Mouse (Mus musculus) stomach, embryonic 15.5 days (tissue): Measurements from ENCODE around the gene Kcnj16. TPM values are rescaled to one million over a fixed set of nuclear protein-coding genes. Genes with fewer than 3 reads are reported as not detected.

Experiments used
- ATAC-seq: fragments of 200-750 bp; cut with Nextera tagmentation; 2 replicates; pipeline ENCODE4 v1.8.0; 2017; ENCODE audit warnings: low read depth, moderate number of reproducible peaks, moderate TSS enrichment; ENCODE audit not compliant: insufficient read depth, low FRiP score
- H3K27ac ChIP-seq: fragments of 300-500 bp; sonication (generic); 2 replicates; pipeline ENCODE4 v1.5.1; 2015; ENCODE audit warnings: mild to moderate bottlenecking, inconsistent platforms
- H3K27me3 ChIP-seq: fragments of 300-500 bp; sonication (generic); replicated peaks from 2 replicates; pipeline ENCODE4 v1.6.1; 2015; ENCODE audit warnings: inconsistent platforms
- H3K36me3 ChIP-seq: fragments of 300-500 bp; sonication (generic); 2 replicates; pipeline ENCODE4 v1.6.1; 2015; ENCODE audit warnings: inconsistent platforms
- H3K4me1 ChIP-seq: fragments of 300-500 bp; sonication (generic); 2 replicates; pipeline ENCODE4 v1.6.1; 2015; ENCODE audit warnings: inconsistent platforms
- H3K4me2 ChIP-seq: fragments of 300-500 bp; sonication (generic); 2 replicates; pipeline ENCODE4 v1.6.1; 2015; ENCODE audit warnings: mild to moderate bottlenecking, inconsistent platforms
- H3K4me3 ChIP-seq: fragments of 300-500 bp; sonication (generic); replicated peaks from 2 replicates; pipeline ENCODE4 v1.5.1; 2015; ENCODE audit warnings: inconsistent platforms
- H3K9ac ChIP-seq: fragments of 300-500 bp; sonication (generic); 2 replicates; pipeline ENCODE4 v1.6.1; 2015; ENCODE audit warnings: inconsistent platforms
- H3K9me3 ChIP-seq: fragments of 300-500 bp; sonication (generic); 2 replicates; pipeline ENCODE4 v1.6.1; 2016; ENCODE audit warnings: inconsistent platforms
- WGBS: fragments of 180-500 bp; shearing (Covaris S2); methylation state at CpG from one replicate; pipeline ENCODE4 v1.1.7; 2015; 5-methylcytosine and 5-hydroxymethylcytosine counted together
- polyA plus RNA-seq: library from polyadenylated mRNA; unstranded; fragments of >200 nt; fragmentation: Nextera tagmentation; extraction: Ambion mirVana; gene quantifications from 2 replicates; pipeline ENCODE4 v1.2.1, GENCODE M21; 2015

The Kcnj16 gene
- polyA plus RNA-seq, 1 experiment from 2014 or later = 0.23 TPM

- WGBS = 80% methylated on average over 9 of the region's 9 CpGs
- Histone ChIP-seq H3K4me2 (no peak overlapping the region), H3K9ac (no peak overlapping the region), H3K4me1 (no peaks in the 10 kb centered on the region), H3K9me3 (no peaks in the 10 kb centered on the region), H3K36me3 (no peaks in the 10 kb centered on the region), H3K27me3 (no peaks in the 10 kb centered on the region), H3K27ac (no peak overlapping the region), H3K4me3 (no peak overlapping the region)
- ATAC-seq = no peak
Observed at GRCm38 (mm10) chr11:110997211-110997610, 29.4 kb downstream of the Kcnj16 start.

- no peak overlapping the region for H3K9ac ChIP-seq
- no peaks in the 10 kb centered on the region for H3K36me3 ChIP-seq
- H3K9me3 ChIP-seq = no peaks in the 10 kb centered on the region
- no peak overlapping the region for H3K4me2 ChIP-seq
- WGBS = 60% methylated on average over 3 of the region's 3 CpGs
- H3K4me3 ChIP-seq = no peak overlapping the region
- no peak overlapping the region for H3K27ac ChIP-seq
- H3K4me1 ChIP-seq = no peaks in the 10 kb centered on the region
- H3K27me3 ChIP-seq = no peaks in the 10 kb centered on the region
- no peak for ATAC-seq
Observed at GRCm38 (mm10) chr11:111005103-111005502, 37.3 kb downstream of the Kcnj16 start.

- H3K9ac ChIP-seq = no peak overlapping the region
- no peak overlapping the region for H3K4me2 ChIP-seq
- ATAC-seq = no peak
- 51% methylated on average over 3 of the region's 3 CpGs for WGBS
- no peaks in the 10 kb centered on the region for H3K9me3 ChIP-seq
- no peak overlapping the region for H3K4me3 ChIP-seq
- H3K4me1 ChIP-seq = no peaks in the 10 kb centered on the region
- no peaks in the 10 kb centered on the region for H3K27me3 ChIP-seq
- H3K27ac ChIP-seq = no peak overlapping the region
- H3K36me3 ChIP-seq = no peaks in the 10 kb centered on the region
Observed at GRCm38 (mm10) chr11:111009471-111009870, 41.6 kb downstream of the Kcnj16 start.

- no peak overlapping the region for H3K4me3 ChIP-seq
- no peak overlapping the region for H3K27ac ChIP-seq
- H3K9me3 ChIP-seq = no peaks in the 10 kb centered on the region
- H3K9ac ChIP-seq = no peak overlapping the region
- 91% methylated on average over 3 of the region's 3 CpGs for WGBS
- H3K27me3 ChIP-seq = no peaks in the 10 kb centered on the region
- H3K4me1 ChIP-seq = no peaks in the 10 kb centered on the region
- H3K36me3 ChIP-seq = no peaks in the 10 kb centered on the region
- no peak for ATAC-seq
- no peak overlapping the region for H3K4me2 ChIP-seq
Observed at GRCm38 (mm10) chr11:111016206-111016605, 48.4 kb downstream of the Kcnj16 start.

- Histone ChIP-seq H3K4me1 (no peaks in the 10 kb centered on the region), H3K4me3 (no peak overlapping the region), H3K27ac (no peak overlapping the region), H3K27me3 (no peaks in the 10 kb centered on the region), H3K9ac (no peak overlapping the region), H3K36me3 (no peaks in the 10 kb centered on the region), H3K4me2 (no peak overlapping the region), H3K9me3 (no peaks in the 10 kb centered on the region)
- ATAC-seq = no peak
- 58% methylated on average over 2 of the region's 2 CpGs for WGBS
Observed at GRCm38 (mm10) chr11:111020211-111020610, 52.4 kb downstream of the Kcnj16 start.

- no peaks in the 10 kb centered on the region for H3K36me3 ChIP-seq
- ATAC-seq = no peak
- H3K9ac ChIP-seq = no peak overlapping the region
- no peak overlapping the region for H3K4me2 ChIP-seq
- H3K27me3 ChIP-seq = no peaks in the 10 kb centered on the region
- no peaks in the 10 kb centered on the region for H3K9me3 ChIP-seq
- H3K4me1 ChIP-seq = no peaks in the 10 kb centered on the region
- H3K27ac ChIP-seq = no peak overlapping the region
- no peak overlapping the region for H3K4me3 ChIP-seq
- WGBS = 74% methylated on average over 8 of the region's 8 CpGs
Observed at GRCm38 (mm10) chr11:111022681-111023281, 54.9 kb downstream of the Kcnj16 start.

- WGBS = 48% methylated on average over 5 of the region's 5 CpGs
- Histone ChIP-seq H3K27ac (no peak overlapping the region), H3K4me3 (no peak overlapping the region), H3K9ac (no peak overlapping the region), H3K4me2 (no peak overlapping the region), H3K27me3 (no peaks in the 10 kb centered on the region), H3K36me3 (no peaks in the 10 kb centered on the region), H3K9me3 (no peaks in the 10 kb centered on the region), H3K4me1 (no peaks in the 10 kb centered on the region)
- no peak for ATAC-seq
Observed at GRCm38 (mm10) chr11:111042175-111042574, 74.3 kb downstream of the Kcnj16 start.

DNA sequence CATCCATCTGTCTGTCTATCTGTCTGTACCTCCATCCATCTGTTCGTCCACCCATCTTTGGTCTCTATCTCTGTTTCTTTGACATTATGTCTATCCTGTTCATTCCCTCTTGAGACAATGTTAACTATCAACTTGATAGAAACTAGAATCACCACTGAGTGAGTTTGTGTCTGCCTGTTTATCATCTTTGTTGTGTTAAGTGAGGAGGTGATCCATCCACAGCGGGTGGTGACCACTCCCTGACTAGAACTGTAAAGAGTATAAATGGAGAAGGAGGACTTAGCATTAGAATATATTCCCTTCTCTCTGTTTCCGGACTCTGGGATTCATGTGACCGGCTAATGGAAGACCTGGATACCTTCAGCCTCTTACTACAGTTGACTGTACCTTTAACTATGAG lies 75.5 kb downstream of the Kcnj16 start:
- H3K36me3 ChIP-seq = no peaks in the 10 kb centered on the region
- H3K4me3 ChIP-seq = no peak overlapping the region
- WGBS = 88% methylated on average over 4 of the region's 4 CpGs
- H3K4me1 ChIP-seq = no peaks in the 10 kb centered on the region
- no peaks in the 10 kb centered on the region for H3K9me3 ChIP-seq
- no peak overlapping the region for H3K9ac ChIP-seq
- H3K27me3 ChIP-seq = no peaks in the 10 kb centered on the region
- no peak overlapping the region for H3K27ac ChIP-seq
- no peak for ATAC-seq
- no peak overlapping the region for H3K4me2 ChIP-seq

DNA sequence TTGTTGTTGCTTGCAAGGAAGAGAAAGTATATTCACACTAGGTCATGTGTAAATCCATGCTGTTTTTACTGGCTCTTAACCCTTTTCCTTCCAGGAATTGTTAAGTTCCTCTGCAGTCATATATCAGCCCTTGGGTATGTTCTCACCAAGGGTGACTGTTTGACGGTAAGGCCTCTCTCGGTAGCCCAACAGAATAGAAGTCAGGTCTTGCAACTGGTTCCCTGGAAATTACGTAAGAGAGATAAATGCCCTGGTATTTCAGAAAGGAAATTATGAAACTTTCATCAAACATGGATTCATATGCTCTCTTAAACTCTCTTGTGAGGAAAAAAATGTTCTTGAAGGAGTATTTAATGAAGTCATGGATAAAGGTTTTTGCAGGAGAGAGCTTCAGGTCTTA lies 86.4 kb downstream of the Kcnj16 start:
- H3K9me3 ChIP-seq = no peaks in the 10 kb centered on the region
- H3K4me1 ChIP-seq = no peaks in the 10 kb centered on the region
- no peaks in the 10 kb centered on the region for H3K36me3 ChIP-seq
- H3K27ac ChIP-seq = no peak overlapping the region
- no peak overlapping the region for H3K4me3 ChIP-seq
- H3K9ac ChIP-seq = no peak overlapping the region
- 78% methylated on average over 3 of the region's 3 CpGs for WGBS
- ATAC-seq = no peak
- no peak overlapping the region for H3K4me2 ChIP-seq
- no peaks in the 10 kb centered on the region for H3K27me3 ChIP-seq

GRCm38 (mm10) chr11:111054854-111055822 lies 87.3 kb downstream of the Kcnj16 start:
- H3K27ac ChIP-seq = no peak overlapping the region
- H3K27me3 ChIP-seq = no peaks in the 10 kb centered on the region
- no peaks in the 10 kb centered on the region for H3K4me1 ChIP-seq
- no peak overlapping the region for H3K4me3 ChIP-seq
- 85% methylated on average over 8 of the region's 8 CpGs for WGBS
- H3K9ac ChIP-seq = no peak overlapping the region
- H3K9me3 ChIP-seq = no peaks in the 10 kb centered on the region
- no peaks in the 10 kb centered on the region for H3K36me3 ChIP-seq
- ATAC-seq = no peak
- H3K4me2 ChIP-seq = no peak overlapping the region

DNA sequence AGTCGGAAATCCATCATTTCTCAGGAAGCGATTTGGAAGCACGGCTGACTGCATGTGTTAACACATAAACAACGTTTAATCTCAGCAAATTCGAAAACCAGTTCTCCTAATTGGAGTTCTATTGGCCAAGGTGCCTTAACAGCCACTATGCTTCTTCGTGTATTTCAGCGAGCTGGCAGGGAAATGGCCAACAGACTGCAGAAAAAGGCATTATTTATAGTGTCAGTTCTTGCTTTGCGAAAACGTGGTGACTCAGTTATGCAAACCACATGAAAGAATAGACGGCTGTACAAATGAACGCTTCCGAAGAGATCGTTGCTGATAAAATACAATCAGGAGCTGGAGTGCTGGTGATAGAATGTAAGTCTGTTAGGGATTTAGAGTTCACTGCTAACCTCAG lies 88.2 kb downstream of the Kcnj16 start:
- no peaks in the 10 kb centered on the region for H3K9me3 ChIP-seq
- no peaks in the 10 kb centered on the region for H3K4me1 ChIP-seq
- 52% methylated on average over 13 of the region's 13 CpGs for WGBS
- no peaks in the 10 kb centered on the region for H3K36me3 ChIP-seq
- H3K27me3 ChIP-seq = no peaks in the 10 kb centered on the region
- no peak overlapping the region for H3K4me3 ChIP-seq
- H3K9ac ChIP-seq = no peak overlapping the region
- no peak overlapping the region for H3K4me2 ChIP-seq
- H3K27ac ChIP-seq = no peak overlapping the region
- no peak for ATAC-seq

- WGBS = 96% methylated on average over 4 of the region's 4 CpGs
- Histone ChIP-seq H3K4me3 (no peak overlapping the region), H3K4me1 (no peaks in the 10 kb centered on the region), H3K27me3 (no peaks in the 10 kb centered on the region), H3K9ac (no peak overlapping the region), H3K27ac (no peak overlapping the region), H3K9me3 (no peaks in the 10 kb centered on the region), H3K36me3 (no peaks in the 10 kb centered on the region), H3K4me2 (no peak overlapping the region)
- ATAC-seq = no peak
Observed at GRCm38 (mm10) chr11:111057435-111057834, 89.6 kb downstream of the Kcnj16 start.
